Mouse (Mus musculus) CD4-positive, CD25-positive, alpha-beta regulatory T cell, adult 2 months (primary cell): ENCODE results near the gene Gpa33.
"Not testable (repeated sequence)": the region's sequence is repeated elsewhere in the genome, so short reads cannot be mapped to it uniquely, and the experiment has no call there.

Source experiments
- DNase-seq: peaks from one replicate; pipeline ENCODE4 v3.0.0-alpha.2; 2012; ENCODE audit warnings: low read depth, low spot score

Gpa33 gene

GRCm38 (mm10) chr1:166132367-166132766 lies 2.3 kb downstream of the Gpa33 start:
- no peak for DNase-seq

- DNase-seq = no peak
These were observed 5.2 kb downstream of the Gpa33 start for GRCm38 (mm10) chr1:166135091-166135740.

- DNase-seq = no peak
These were observed 7.4 kb downstream of the Gpa33 start for GRCm38 (mm10) chr1:166137244-166137938.

GRCm38 (mm10) chr1:166138136-166138535 lies 8.1 kb downstream of the Gpa33 start:
- DNase-seq = no peak

GRCm38 (mm10) chr1:166139113-166139512 lies 9.1 kb downstream of the Gpa33 start:
- DNase-seq = no peak

- DNase-seq = no peak
These were observed 9.7 kb downstream of the Gpa33 start for GRCm38 (mm10) chr1:166139620-166140184.

GRCm38 (mm10) chr1:166141868-166142267 lies 11.8 kb downstream of the Gpa33 start:
- not testable (repeated sequence) for DNase-seq

GRCm38 (mm10) chr1:166142369-166142768 lies 12.3 kb downstream of the Gpa33 start:
- DNase-seq = no peak

GRCm38 (mm10) chr1:166146626-166147025 lies 16.6 kb downstream of the Gpa33 start:
- DNase-seq = no peak

GRCm38 (mm10) chr1:166147657-166148056 lies 17.6 kb downstream of the Gpa33 start:
- no peak for DNase-seq

GRCm38 (mm10) chr1:166149441-166149840 lies 19.4 kb downstream of the Gpa33 start:
- DNase-seq = no peak

- DNase-seq = no peak
These were observed 20.0 kb downstream of the Gpa33 start for GRCm38 (mm10) chr1:166150035-166150434.

- no peak for DNase-seq
These were observed 21.3 kb downstream of the Gpa33 start for GRCm38 (mm10) chr1:166151341-166151740.

GRCm38 (mm10) chr1:166152034-166152433 lies 22.0 kb downstream of the Gpa33 start:
- no peak for DNase-seq

GRCm38 (mm10) chr1:166153351-166154120 lies 23.5 kb downstream of the Gpa33 start:
- DNase-seq = peak; percentile 90

- DNase-seq = peak; percentile 93
These were observed 24.4 kb downstream of the Gpa33 start for GRCm38 (mm10) chr1:166154162-166155112.

GRCm38 (mm10) chr1:166155113-166155494 lies 25.1 kb downstream of the Gpa33 start:
- peak; percentile 9 for DNase-seq

GRCm38 (mm10) chr1:166157712-166158111 lies 27.7 kb downstream of the Gpa33 start:
- no peak for DNase-seq

- peak; percentile 11 for DNase-seq
These were observed 28.6 kb downstream of the Gpa33 start for GRCm38 (mm10) chr1:166158664-166159063.

- no peak for DNase-seq
These were observed 30.1 kb downstream of the Gpa33 start for GRCm38 (mm10) chr1:166160111-166160510.
